Mouse (Mus musculus): ENCODE measurements around the gene Olfr45.
A peak's percentile ranks its signal among the peaks of the same experiment; 100 is the strongest.
"Not testable (repeated sequence)": the region's sequence is repeated elsewhere in the genome, so short reads cannot be mapped to it uniquely, and the experiment has no call there.

Olfr45 gene

DNA sequence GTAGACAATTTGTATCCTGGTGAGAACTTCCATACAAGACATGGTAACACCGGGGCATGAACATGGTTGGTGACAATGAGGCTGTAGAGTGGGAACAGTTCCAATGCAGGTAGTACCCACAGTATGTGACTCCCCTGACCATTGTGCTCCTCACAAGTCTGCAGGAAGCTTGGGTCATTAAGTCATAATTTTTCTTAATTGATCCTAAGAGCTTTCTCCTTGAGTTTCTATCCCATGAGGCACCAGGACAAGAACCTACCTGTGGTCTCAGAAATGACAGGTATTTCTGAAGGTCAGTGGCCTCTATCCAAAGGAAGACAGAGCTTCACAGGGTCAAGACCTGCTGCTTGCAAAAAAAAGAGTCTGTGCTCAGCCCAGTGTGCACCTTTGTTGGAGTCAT is at the start of gene Olfr45:
Gene Olfr45 (plus strand): TSS at position 301 of the 400 bp plus-strand sequence.
- ATAC-seq (ENCODE audit: low TSS enrichment) = no peak

DNA sequence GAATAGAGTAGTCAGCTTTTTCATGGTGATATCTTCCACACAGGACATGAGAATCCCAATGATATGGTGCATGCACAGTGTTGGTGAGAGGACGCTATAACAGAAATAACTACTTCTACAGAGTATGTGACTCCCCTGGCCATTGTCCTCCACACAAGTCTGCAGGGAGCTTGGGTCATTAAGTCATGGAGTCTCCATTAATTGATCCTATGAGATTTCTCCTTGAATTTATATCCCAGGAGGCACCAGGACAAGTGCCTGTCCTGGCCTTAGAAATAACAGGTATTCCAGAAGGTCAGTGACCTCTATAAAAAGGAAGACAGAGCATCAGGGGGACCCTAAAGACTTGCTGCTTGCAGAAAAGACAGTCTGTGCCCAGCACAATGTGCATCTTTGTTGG is 35.6 kb upstream of the Olfr45 start, which contains the start of gene Olfr53:
Gene Olfr53 (plus strand): TSS at position 301 of the 400 bp plus-strand sequence.
- ATAC-seq (ENCODE audit: low TSS enrichment) = no peak

DNA sequence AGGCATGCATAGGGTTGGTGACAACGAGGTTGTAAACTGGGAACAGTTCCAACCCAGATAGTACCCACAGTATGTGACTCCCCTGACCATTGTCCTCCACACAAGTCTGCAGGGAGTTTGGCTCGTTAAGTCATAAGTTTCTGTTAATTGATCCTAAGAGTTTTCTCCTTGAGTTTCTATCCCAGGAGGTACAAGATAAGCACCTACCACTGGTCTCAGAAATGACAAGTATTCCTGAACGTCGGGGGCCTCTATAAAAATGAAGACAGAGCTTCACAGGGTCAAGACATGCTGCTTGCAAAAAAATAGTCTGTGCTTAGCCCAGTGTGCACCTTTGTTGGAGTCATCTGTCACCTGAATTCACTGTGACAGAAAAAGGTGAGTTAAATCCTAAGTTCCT is 22.1 kb upstream of the Olfr45 start, which contains the start of gene Olfr539:
Gene Olfr539 (plus strand): TSS at position 301 of the 400 bp plus-strand sequence.
- no peak for ATAC-seq (ENCODE audit: low TSS enrichment)

DNA sequence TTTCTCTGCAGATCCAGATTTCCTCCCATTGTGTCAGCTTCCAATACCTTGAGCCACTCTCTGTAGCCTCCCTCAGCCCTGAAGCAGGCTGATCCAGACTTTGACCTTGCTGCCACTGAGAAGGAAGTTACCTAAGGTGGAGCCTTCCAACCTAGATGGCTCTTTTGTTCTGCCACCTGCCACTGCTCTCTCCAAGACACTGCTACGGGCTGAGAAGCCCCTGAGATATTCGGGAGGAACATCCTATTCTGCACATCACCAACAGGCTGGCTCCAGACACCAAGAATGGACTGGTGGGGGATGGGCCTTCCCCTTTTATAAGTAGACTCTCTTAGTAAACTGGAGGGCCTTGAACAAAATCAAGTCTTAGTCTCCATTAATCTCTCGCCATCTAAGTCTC is 11.1 kb upstream of the Olfr45 start:
- ATAC-seq (ENCODE audit: low TSS enrichment) = not testable (repeated sequence)

DNA sequence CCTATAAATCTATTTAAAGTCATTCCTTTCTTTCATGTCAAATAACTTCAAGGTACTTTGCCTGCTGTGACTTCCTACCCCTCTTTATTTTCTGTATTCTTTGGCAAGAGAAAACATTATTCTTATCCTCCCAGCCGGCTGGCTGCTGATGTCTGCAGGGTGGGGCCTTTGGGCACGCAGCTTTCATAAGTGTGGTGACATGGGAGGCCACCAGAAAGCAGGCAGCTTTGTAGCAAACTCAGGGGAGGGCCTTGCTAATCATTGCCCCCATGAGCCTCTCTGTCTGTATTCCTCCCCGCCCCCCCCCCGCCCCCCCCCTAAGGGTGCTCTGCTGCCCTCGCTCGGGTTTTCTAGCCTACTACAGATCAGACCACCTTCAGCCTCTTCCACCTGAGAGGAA is 5.9 kb upstream of the Olfr45 start:
- ATAC-seq (ENCODE audit: low TSS enrichment) = peak; percentile 44

DNA sequence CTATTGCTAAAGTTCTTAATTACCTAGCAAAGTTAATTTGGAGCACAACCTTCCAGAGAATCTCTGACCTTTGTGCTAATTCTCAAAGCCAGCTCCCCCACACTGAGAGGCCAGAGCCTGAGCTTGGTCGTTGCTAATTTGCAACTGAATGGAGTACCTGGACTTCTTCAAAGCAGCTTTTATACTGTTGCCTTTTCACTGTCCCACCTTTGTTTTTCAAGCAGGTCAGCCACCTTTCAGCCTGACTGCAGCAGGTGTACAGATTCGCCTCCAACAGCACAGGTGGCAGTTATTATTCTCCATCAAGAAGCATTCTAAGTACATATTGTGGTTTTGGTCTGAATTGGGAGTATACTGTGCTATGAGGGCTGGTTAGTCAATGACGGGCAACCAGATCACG is 2.2 kb upstream of the Olfr45 start:
- not testable (repeated sequence) for ATAC-seq (ENCODE audit: low TSS enrichment)

DNA sequence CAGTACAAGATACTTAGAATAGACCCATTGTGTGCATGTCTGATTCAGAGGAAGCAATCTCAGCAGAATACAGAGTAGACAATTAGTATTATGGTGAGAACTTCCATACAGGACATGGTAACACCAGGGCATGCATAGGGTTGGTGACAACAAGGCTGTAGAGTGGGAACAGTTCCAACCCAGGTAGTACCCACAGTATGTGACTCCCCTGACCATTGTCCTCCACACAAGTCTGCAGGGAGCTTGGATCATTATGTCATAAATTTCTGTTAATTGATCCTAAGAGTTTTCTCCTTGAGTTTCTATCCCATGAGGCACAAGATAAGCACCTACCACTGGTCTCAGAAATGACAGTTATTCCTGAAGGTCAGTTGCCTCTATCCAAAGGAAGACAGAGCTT is 15.2 kb downstream of the Olfr45 start, which contains the start of gene Olfr541:
Gene Olfr541 (plus strand): TSS at position 301 of the 400 bp plus-strand sequence.
- ATAC-seq (ENCODE audit: low TSS enrichment) = no peak

- no peak for ATAC-seq (ENCODE audit: low TSS enrichment)
Observed at GRCm38 (mm10) chr7:140706348-140706747, 24.6 kb downstream of the Olfr45 start.

- ATAC-seq (ENCODE audit: low TSS enrichment) = no peak
Observed at GRCm38 (mm10) chr7:140707536-140708284, 26.0 kb downstream of the Olfr45 start.

DNA sequence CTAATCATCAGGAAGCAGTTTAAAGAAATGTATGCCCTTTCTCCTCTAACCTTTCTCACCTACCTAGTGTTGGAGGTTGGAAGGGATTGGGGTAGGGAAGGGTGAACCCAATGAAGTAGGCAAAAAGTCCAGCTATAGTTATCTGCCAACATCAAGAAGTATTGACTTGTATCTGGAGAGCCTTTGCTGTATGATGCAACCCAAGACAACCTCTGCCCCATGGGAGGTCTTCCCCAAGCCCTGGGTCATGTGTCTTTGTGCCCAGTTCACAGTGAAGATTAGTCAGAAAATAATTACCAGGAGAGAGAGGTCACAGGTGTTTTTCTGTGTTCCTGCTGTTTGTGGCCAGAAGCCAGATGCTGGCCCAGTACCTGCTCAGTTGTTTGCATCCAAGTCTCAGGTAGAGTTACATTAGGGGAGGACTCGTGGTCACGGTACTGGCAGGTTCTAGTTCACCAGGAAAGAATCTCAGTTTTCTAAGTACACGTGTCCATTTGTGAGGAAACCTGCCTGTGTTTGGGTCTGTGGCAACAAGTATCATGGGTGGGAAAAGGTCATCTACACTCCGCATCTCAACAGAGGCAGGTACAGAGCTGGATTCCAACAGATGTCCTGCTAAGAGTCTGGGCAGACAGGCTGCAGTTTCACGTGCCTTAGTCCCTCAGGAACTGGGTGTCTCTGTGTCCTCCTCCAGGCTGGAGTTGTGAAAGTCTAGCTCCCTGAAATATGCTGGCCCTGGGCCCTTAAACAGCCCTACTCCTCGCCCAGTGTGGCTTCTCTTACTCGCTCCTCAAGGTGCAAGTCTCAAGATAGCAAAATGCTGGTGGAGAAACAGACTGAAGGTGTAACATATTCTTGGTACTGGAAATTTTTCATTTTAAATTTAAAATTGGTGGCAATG is 35.7 kb downstream of the Olfr45 start:
- peak; percentile 50 for ATAC-seq (ENCODE audit: low TSS enrichment)

DNA sequence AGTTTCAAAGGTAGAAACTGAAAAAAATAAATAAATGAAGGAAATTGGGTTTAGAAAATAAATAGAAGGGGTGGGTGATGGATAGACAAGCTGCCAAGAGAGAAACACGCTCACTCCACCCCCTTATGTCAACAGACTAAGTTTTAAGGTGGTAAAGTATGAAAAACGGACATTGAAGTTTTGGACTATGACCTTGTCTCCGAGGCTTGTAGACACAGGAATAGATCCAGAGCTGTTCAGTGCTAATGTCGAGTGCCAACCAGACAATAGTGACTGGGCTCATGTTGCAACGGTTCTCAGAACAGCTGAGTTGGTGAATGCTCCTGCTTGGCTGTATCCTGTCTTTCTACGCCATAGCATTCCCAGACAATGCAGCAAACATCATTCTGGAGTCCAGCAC is 39.3 kb downstream of the Olfr45 start:
- ATAC-seq (ENCODE audit: low TSS enrichment) = no peak

GRCm38 (mm10) chr7:140725558-140725957 is 43.8 kb downstream of the Olfr45 start:
- ATAC-seq (ENCODE audit: low TSS enrichment) = no peak

DNA sequence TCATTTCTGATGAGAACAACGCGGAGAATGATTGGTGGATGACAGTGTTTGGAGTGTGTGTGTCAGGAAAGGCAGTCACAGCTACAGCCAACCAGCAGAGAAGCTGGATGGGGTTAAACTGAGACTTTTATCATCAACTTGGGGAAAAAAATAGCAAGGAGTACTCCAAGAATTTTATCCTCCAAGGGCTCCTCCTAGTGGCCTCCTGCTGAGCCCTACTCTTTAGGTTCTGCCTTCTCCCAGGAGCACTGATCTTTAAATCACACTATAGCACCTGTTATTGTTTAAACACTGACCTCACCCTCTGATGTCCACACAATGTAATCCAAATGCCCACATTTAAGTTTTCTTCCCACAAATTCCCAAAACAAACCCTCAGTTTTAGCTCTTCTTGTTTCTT is 51.4 kb downstream of the Olfr45 start:
- ATAC-seq (ENCODE audit: low TSS enrichment) = 0 out of 2 replicates have a peak, but pooled peaks have one; percentile 64

Measured in frontal cortex, adult (tissue).